Mouse (Mus musculus) ES-E14 (cell line): Measurements from ENCODE around the gene Mat1a. TPM values are rescaled to one million over a fixed set of nuclear protein-coding genes. Genes with fewer than 3 reads are reported as not detected.

ENCODE experiments used
- DNase-seq: peaks from one replicate; pipeline ENCODE4 v3.0.0-alpha.2; 2013; ENCODE audit warnings: low read depth, low spot score
- H3K27ac ChIP-seq: 2 replicates; pipeline ENCODE4 v1.5.1; 2012; ENCODE audit warnings: low read depth, mild to moderate bottlenecking, low read length, moderate library complexity, mixed read lengths; ENCODE audit not compliant: poor library complexity, insufficient read depth, severe bottlenecking
- H3K36me3 ChIP-seq: 2 replicates; pipeline ENCODE4 v1.6.1; 2012; ENCODE audit warnings: mild to moderate bottlenecking, low read length, moderate library complexity, mixed read lengths; ENCODE audit not compliant: control insufficient read depth, poor library complexity, insufficient read depth, severe bottlenecking
- H3K4me1 ChIP-seq, 2 experiments: fragments of 150-350 bp in 1 of 2; sonication (generic) in 1 of 2; 2 replicates each; pipeline ENCODE4 v1.6.1; 2012; ENCODE audit warnings: low read length in 2 of 2, mild to moderate bottlenecking in 1 of 2, mixed read lengths in 1 of 2; ENCODE audit not compliant: control insufficient read depth in 2 of 2, insufficient read depth in 2 of 2, poor library complexity in 1 of 2
- H3K4me3 ChIP-seq, 2 experiments: fragments of 150-350 bp in 1 of 2; sonication (generic) in 1 of 2; 2 replicates each; pipeline ENCODE4 v1.5.1; 2012; ENCODE audit warnings: low read length in 2 of 2, low read depth in 1 of 2, mild to moderate bottlenecking in 1 of 2, mixed read lengths in 1 of 2; ENCODE audit not compliant: insufficient read depth in 1 of 2, poor library complexity in 1 of 2, severe bottlenecking in 1 of 2
- H3K9ac ChIP-seq: 2 replicates; pipeline ENCODE4 v1.6.1; 2012; ENCODE audit warnings: low read depth, mild to moderate bottlenecking, low read length, mixed read lengths; ENCODE audit not compliant: poor library complexity, insufficient read depth, severe bottlenecking
- H3K9me3 ChIP-seq: fragments of 150-350 bp; sonication (generic); 2 replicates; pipeline ENCODE4 v1.6.1; 2012; ENCODE audit warnings: low read depth, mild to moderate bottlenecking, low read length; ENCODE audit not compliant: control insufficient read depth, insufficient read depth
- CHD2 ChIP-seq: IDR thresholded peaks from 2 replicates; pipeline ENCODE4 v1.6.1; 2014; ENCODE audit warnings: mild to moderate bottlenecking, low read depth, low read length, inconsistent platforms
- HCFC1 ChIP-seq: IDR thresholded peaks from 2 replicates; pipeline ENCODE4 v1.6.1; 2012; ENCODE audit warnings: low read length, inconsistent platforms, borderline replicate concordance; ENCODE audit not compliant: insufficient read depth
- MAFK ChIP-seq: IDR thresholded peaks from 2 replicates; pipeline ENCODE4 v1.6.1; 2014; ENCODE audit warnings: mild to moderate bottlenecking, low read depth, low read length, inconsistent platforms; ENCODE audit not compliant: insufficient read depth
- ZC3H11A ChIP-seq: IDR thresholded peaks from 2 replicates; pipeline ENCODE4 v1.6.1; 2012; ENCODE audit warnings: low read depth, mild to moderate bottlenecking, inconsistent platforms, low read length, borderline replicate concordance
- ZNF384 ChIP-seq: IDR thresholded peaks from 2 replicates; pipeline ENCODE4 v1.6.1; 2012; ENCODE audit warnings: low read depth, low read length, inconsistent platforms
- in situ Hi-C, 2 experiments: fragments of 600-800 bp; cut with MboI; formaldehyde crosslinking; loops; one replicate each; pipeline ENCODE4 v1.15.1; 2025; ENCODE audit warnings: low sequenced_read_pairs in 2 of 2, inconsistent platforms in 1 of 2; ENCODE audit not compliant: unreplicated experiment in 2 of 2
- total RNA-seq: library from RNA; depleted of rRNA; stranded (reverse); fragments of 300-350 nt; gene quantifications from 2 replicates; pipeline ENCODE4 v1.2.3, GENCODE M21; 2012

The Mat1a gene
- total RNA-seq, 1 experiment: 0.54 TPM

DNA sequence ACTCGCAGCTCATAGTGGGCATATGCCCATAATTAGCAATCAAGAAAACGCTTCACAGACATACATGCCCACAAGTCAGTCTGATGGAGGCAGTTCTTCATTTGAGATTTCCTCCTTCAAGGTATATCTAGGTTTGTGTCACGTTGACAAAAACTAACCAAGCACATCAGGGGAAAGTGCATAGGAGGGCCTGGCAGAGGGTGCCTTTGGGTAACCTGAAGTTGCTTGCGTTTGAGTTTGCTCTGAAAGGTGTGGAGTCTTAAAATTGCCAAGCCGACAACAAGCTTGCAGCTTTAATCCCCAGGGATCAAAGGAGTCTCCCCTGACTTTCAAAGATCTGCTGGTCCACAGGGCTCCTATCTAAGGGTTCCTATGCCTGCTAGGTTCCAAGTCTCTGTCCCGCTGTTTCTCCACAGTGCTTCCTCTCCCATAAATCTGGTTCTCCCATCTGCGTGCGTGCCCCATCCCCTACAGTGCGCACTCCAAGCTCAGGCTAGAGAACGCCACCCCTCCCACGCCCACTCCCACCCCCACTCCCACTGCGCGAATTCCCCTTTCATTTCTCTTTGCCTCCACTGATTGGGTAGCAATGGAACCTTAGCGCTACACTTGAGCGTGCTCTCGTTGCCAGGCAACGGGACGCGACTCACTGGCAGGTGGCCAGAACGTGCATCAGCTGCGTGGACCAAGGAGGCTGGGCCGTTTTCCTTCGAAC, 32.4 kb upstream of the Mat1a start, which contains the start of gene Dydc1:
Gene Dydc1, plus strand, starts transcription at position 683 of the 715 bp plus-strand sequence.
- H3K36me3 ChIP-seq: no peaks in the 10 kb centered on the region
- no peaks in the 10 kb centered on the region for H3K9me3 ChIP-seq
- peak within 1 kb of the TSS; percentile 5 to 41; a peak in 2 of 4 replicates for H3K4me3 ChIP-seq
- TF ChIP-seq ZNF384: no peak
- no peak for TF ChIP-seq MAFK
- no peak for TF ChIP-seq HCFC1
- no peak for TF ChIP-seq CHD2
- no peak within 1 kb of the TSS for H3K9ac ChIP-seq
- no peak within 1 kb of the TSS for H3K27ac ChIP-seq
- H3K4me1 ChIP-seq: no peaks in the 10 kb centered on the region
- in situ Hi-C loops: no loop called here
- DNase-seq: no peak

DNA sequence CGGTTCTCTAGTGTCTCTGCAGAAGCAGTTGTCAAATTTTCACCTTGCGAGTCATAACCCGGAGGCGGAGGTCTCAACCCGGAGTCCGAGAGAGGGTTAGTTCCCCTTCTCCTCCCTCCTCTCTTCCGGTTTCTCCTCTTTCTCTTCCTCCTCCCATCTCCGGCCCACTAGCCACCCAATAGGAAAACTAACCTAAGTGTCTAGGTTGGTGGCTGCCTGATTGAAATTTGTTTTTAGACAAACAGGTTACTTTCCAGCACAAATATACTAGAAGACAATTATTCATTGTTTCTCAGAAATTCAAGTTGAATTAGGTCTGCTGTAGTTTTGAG, 31.9 kb upstream of the Mat1a start:
- no peak for TF ChIP-seq HCFC1
- no peak for TF ChIP-seq MAFK
- TF ChIP-seq ZNF384: no peak
- TF ChIP-seq CHD2: no peak
- no peak for TF ChIP-seq ZC3H11A
- H3K9ac ChIP-seq: no peak overlapping the region
- in situ Hi-C loops: no loop called here

GRCm38 (mm10) chr14:41082408-41082807, 22.4 kb upstream of the Mat1a start:
- Histone ChIP-seq H3K9ac (no peak overlapping the region), H3K4me3 (no peak overlapping the region), H3K27ac (no peak overlapping the region), H3K9me3 (no peaks in the 10 kb centered on the region), H3K4me1 (no peaks in the 10 kb centered on the region), H3K36me3 (no peaks in the 10 kb centered on the region)
- no peak for DNase-seq
- in situ Hi-C loops: no loop called here
- TF ChIP-seq ZC3H11A: no peak
- no peak for TF ChIP-seq CHD2
- TF ChIP-seq MAFK: no peak

More for the DNA sequence above, 31.9 kb upstream of the Mat1a start:
- peak overlapping the region; percentile 5 to 41; a peak in 2 of 4 replicates for H3K4me3 ChIP-seq
- H3K9me3 ChIP-seq: no peaks in the 10 kb centered on the region
- DNase-seq: no peak
- H3K36me3 ChIP-seq: no peaks in the 10 kb centered on the region
- no peaks in the 10 kb centered on the region for H3K4me1 ChIP-seq
- H3K27ac ChIP-seq: no peak overlapping the region

GRCm38 (mm10) chr14:41087509-41087908, 17.3 kb upstream of the Mat1a start:
- no peak overlapping the region for H3K9ac ChIP-seq

GRCm38 (mm10) chr14:41090777-41091176, 14.1 kb upstream of the Mat1a start:
- TF ChIP-seq ZNF384 (0 out of 2 replicates have a peak, but pooled peaks have one; percentile 8), CHD2 (no peak), ZC3H11A (no peak), MAFK (no peak), HCFC1 (no peak)
- in situ Hi-C loops: no loop called here
- H3K27ac ChIP-seq: no peak overlapping the region
- H3K4me1 ChIP-seq: no peaks in the 10 kb centered on the region
- H3K4me3 ChIP-seq: peak overlapping the region; percentile 13 to 38; a peak in 2 of 4 replicates
- DNase-seq: peak; percentile 61
- H3K9me3 ChIP-seq: no peaks in the 10 kb centered on the region
- H3K9ac ChIP-seq: peak overlapping the region; percentile 67; the same call in 1 of the 2 replicates
- no peaks in the 10 kb centered on the region for H3K36me3 ChIP-seq

More at GRCm38 (mm10) chr14:41087509-41087908, 17.3 kb upstream of the Mat1a start:
- TF ChIP-seq ZNF384 (no peak), ZC3H11A (peak; percentile 10; the same call in 1 of the 2 replicates), CHD2 (no peak), MAFK (no peak)
- no peak overlapping the region for H3K27ac ChIP-seq
- in situ Hi-C loops: no loop called here
- H3K4me3 ChIP-seq: no peak overlapping the region
- no peaks in the 10 kb centered on the region for H3K4me1 ChIP-seq
- H3K9me3 ChIP-seq: no peaks in the 10 kb centered on the region
- DNase-seq: peak; percentile 59
- no peaks in the 10 kb centered on the region for H3K36me3 ChIP-seq
